Mouse (Mus musculus): ENCODE measurements at regions not wholly inside any gene's neighbourhood (a gene's known extent, or its start where the extent isn't known, plus 50 kb on each side); places are given as distances from the start of the nearest gene placed in this dataset.

DNA sequence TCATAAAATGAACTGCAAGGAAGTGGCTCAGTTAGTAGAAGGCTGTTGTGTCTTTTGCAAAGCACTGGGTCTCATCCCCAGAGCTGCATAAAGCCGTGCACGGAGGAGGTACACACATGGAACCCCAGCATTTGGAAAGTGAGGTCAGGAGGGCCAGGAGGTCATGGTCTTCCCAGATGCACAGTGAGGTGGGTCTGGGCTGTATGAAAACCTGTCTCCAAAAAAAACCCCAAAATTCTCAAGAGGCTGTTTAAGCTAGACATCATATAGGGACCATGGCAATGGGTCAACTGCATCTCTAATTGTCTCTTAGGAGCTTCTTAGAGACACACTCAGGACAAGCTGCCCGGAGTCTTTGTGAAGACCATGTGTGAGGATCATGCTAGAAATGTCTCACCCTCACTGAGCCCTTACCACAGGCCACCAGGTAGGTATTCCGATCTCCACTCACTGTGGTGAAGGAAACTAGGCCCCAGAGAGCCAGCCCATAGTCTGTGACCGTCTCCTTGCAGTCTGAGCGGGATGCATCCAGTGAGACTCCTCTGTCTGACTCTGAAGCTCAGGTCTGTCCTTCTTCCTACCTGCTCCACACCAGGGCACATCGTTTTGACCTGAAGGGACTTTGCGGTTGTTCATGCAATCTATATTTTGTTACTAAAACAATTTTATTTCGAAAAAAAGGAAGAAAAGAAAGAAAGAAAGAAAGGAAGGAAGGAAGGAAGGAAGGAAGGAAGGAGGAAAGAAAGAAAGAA, 60.6 kb upstream of the Cpsf6 start:
- TF ChIP-seq GATA4 (IDR thresholded peaks at IDR 0.05; ENCODE audit: insufficient replicate concordance, low read length): no peak

DNA sequence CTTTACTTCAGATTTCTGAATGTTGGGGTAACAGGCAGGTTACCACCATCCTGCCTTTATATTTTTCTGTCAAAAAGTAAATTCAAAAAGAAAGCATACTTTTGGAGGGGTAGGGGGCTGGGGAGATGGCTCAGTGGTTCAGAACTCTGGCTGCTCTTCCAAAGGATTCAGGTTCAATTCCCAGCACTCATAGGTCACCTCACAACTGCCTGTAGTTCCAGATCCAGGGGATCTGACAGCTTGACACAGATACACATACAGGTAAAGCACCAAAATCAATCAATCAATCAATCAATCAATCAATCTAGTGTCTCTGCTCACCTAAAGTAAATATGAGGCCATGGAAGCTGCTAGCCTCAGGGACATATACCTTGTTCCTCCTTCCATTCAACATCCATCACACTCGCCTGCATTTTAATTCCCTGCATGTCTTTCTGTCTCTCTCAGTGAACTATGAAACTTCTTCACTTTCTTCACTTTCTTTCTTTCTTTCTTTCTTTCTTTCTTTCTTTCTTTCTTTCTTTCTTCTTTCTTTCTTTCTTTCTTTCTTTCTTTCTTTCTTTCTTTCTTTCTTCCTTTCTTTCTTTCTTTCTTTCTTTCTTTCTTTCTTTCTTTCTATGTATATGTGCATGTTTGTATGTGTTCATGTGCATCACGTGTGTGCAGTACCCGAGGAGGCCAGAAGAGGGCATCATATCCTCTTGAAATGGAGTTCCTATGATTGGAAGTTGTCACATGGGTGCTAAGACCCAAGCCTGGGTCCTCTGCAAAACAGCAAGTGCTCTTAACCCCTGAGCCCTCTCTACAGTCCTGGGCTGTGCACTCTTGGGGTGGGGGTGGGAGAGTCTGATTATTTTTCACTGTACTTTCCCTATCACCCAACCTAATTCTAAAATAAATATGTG, 59.6 kb upstream of the Cpsf6 start:
- TF ChIP-seq GATA4 (IDR thresholded peaks at IDR 0.05; ENCODE audit: insufficient replicate concordance, low read length): no peak

DNA sequence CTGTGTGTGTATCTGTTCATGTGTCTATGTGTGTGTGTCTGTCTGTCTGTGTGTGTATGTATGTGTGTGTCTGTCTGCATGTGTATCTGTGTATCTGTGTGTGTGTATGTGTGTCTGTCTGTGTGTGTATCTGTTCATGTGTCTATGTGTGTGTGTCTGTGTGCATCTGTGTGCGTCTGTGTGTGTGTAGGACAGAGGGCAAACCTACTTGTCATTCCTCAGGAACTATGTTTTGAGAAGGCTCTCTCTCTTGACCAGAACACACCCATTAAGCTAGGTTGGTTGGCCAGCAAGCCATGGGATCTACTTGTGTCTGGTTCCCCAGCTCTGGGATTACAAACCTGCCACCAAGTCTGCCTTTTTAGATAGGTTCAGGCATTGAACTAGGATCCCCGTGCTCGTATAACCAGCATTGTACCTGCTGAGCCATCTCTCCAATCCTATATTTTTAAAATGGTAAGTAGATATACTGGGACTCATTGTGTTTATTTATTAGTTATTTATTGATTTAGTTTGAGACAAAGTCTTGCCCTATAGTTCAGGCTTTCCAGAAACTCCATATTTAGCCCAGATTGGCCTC, 58.9 kb upstream of the Cpsf6 start:
- TF ChIP-seq GATA4 (IDR thresholded peaks at IDR 0.05; ENCODE audit: insufficient replicate concordance, low read length): no peak

DNA sequence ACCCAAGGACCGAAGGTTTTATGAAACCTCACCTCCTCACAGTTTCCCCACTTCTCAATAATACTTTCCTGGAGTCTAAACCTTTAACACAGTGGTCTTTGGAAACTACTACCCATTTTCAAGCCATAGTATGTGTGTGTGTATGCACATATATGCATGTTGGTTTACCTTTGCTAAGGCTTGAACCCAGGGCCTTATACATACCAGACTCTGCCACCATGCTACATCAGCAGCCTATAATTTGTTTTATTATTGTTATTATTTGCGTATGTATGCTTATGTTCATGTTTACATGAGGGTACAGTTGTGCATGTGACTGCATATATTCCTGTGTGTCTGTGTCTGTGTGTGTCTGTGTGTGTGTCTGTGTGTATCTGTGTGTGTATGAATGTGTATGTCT, 58.2 kb upstream of the Cpsf6 start:
- TF ChIP-seq GATA4 (IDR thresholded peaks at IDR 0.05; ENCODE audit: insufficient replicate concordance, low read length): no peak

DNA sequence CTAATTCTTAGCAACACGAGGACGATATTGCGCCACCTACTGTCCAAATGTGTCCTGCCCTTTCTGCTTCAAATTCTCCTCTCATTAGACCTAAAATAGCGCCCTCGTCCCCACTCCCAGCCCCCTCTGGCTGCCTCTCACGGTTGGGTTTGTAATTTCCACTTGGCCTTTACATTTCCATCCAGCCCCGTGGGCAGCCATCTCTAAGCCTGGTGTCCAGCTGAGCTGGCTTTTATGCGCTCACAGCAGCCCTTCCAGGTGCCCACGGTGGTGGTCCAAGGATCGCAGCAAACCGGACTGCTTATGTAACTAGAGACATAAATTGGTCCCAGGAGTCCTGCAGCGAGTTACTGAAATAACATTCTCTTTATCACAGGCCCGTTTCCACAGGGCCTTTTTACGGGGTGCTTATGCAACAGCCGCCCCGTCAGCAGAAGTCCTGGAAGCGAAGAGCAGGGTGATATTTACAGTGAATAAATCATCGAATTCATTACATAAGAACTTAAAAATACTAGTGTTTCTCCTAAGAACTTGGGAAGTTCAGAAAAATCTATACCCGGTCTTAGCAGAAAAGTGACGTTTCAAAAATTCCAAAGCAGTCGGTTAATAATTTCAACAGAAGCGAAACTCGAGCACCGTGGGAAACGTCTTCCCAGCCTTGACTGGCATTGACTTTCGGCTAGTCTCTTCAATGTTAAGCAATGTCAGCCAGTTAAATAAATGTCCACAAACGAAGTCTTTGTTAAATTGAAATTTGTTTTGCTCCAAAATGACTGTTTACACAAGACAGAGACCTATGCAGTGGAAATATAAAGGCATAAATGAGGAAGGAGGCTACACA, 57.3 kb upstream of the Cpsf6 start:
- TF ChIP-seq GATA4 (IDR thresholded peaks at IDR 0.05; ENCODE audit: insufficient replicate concordance, low read length): no peak

DNA sequence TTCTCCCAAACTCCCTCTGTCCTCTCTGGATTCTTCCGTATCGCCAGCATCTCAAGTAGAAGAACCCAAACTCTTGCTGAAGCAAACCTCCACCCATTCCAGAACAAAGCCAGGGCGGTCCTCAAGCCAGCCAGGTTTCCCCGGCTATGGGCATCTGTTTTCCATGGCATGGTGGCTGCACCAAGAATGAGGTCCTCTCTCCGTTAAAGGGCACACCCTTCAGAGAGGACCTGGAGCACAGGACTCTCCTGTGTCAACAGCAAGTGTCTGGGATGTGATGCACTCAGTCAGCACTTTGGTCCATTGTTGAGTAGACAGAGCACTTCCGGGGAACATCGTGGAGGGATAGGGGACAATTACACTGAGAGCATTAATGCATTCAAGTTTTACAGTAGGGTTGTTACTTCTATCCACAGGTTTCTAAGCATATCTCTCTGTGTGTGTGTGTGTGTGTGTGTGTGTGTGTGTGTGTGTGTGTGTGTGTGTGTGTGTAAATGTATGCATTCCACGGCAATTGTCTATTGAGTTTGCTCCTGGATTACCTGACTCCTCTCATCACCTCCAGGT, 56.6 kb upstream of the Cpsf6 start:
- TF ChIP-seq GATA4 (IDR thresholded peaks at IDR 0.05; ENCODE audit: insufficient replicate concordance, low read length): no peak

DNA sequence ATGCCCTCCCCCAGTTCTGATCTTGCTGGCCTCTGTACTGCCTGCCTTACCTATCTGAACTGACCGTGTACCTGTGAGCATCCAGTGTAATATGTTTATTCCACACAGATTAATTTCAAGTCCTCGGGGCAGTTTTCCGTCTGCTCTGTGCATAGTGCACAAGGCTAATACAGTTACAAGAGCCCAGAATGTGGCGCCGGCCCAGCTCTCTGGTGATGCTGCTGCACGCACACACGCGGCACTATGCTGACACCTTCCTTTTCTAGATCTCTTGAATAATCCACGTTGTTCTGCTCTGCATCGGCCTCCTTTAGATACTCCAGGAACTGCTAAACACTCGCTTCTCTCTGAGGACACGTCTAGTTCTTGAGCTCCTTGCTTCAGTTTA, 55.9 kb upstream of the Cpsf6 start:
- TF ChIP-seq GATA4 (IDR thresholded peaks at IDR 0.05; ENCODE audit: insufficient replicate concordance, low read length): no peak

DNA sequence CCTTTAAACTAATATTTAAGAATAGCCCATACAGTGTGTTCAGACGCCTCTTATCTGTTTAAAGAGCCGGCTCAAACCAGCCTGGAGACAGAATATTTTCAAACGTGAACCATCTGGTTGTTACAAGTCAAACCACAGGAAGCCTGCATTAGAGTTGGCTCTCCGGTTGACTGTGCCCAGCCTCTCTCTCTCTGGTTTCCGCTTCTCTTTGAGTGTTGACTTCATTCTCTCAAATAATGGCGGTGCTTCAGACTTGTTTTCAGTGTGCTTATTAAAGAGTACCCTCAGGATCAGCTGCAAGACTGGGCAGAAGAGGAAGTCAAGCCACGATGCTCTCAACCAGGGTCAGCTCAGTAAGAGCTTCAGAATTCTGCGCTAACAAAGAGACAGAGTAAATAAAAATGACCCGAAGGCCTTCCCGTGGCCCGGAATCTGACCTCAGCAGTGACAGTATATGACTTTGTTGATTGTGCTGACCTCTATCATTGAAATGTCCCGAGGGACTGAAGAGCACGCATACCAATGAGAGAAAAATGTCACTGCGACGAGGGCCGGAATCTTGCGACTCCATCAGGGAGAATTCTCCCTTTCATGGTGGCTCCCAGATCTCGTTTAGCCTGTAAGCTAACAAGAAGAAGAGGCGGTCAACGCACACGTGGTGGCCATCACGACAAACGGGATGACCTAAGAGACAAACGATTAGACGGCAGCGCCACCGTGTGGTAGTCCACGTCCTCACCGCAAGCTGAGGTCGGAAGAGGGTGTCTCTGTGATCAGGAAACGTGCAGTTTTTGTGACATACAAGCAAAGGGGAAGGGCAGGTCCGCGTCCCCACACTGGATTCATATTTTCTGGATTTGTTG, 55.3 kb upstream of the Cpsf6 start:
- no peak for TF ChIP-seq GATA4 (IDR thresholded peaks at IDR 0.05; ENCODE audit: insufficient replicate concordance, low read length)

DNA sequence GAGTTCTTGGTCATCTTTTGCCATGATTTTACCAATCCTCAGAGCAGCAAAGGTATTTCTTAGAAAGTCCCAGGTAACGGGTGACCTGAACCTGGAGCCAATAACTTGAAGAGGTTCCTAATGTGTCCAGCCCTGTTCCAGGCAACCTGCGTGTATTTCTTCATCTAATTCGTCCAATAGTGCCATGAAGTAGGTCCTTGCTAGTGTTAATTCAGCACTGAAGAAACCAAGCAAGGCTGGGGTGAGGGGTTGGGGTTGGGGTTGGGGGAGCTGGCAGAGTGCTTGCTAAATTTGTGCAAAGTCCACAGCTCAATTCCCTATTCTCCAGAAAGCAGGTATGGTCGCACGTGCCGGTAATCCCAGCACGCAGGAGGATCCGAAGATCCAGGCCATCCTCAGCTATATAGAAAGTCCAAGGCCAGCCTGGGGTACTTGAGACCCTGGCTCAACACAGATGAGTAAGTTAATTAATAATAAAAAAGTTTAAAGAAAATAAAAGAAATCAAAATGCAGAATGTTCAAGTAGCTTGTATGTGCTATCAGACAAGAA, 54.6 kb upstream of the Cpsf6 start:
- no peak for TF ChIP-seq GATA4 (IDR thresholded peaks at IDR 0.05; ENCODE audit: insufficient replicate concordance, low read length)

DNA sequence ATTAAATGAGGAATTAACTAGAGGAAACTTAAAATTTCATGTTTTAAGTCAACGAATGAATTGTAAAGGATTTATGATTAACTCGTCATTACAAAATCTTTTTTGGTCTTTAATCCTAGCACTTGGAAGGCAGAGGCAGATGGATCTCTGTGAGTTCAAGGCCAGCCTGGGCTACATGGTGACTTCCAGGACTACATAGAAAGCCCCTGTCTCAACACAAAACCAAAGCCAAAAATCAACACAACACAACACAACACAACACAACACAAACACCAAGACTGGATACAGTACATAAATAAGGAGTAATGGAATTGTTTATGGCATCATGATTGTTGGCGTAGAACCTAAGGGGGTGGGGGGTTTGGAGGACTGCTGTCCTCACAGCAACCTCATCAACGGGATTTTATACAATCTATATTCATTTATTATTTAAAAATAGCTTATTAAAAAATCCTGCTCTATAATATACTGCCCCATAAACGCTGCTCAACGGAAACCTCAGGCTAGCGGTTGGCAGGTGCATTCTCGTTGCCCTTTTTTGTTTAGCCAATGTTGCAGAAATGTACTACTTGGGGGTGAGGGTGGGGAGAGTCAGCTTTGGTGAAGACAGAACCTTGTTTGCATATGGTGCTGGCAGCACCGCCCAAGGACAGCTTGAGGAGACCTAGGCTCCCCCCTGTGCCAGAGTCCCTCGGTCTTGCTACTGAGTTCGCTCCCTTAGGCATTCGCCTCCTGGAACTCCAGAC, 53.9 kb upstream of the Cpsf6 start:
- TF ChIP-seq GATA4 (IDR thresholded peaks at IDR 0.05; ENCODE audit: insufficient replicate concordance, low read length): no peak

DNA sequence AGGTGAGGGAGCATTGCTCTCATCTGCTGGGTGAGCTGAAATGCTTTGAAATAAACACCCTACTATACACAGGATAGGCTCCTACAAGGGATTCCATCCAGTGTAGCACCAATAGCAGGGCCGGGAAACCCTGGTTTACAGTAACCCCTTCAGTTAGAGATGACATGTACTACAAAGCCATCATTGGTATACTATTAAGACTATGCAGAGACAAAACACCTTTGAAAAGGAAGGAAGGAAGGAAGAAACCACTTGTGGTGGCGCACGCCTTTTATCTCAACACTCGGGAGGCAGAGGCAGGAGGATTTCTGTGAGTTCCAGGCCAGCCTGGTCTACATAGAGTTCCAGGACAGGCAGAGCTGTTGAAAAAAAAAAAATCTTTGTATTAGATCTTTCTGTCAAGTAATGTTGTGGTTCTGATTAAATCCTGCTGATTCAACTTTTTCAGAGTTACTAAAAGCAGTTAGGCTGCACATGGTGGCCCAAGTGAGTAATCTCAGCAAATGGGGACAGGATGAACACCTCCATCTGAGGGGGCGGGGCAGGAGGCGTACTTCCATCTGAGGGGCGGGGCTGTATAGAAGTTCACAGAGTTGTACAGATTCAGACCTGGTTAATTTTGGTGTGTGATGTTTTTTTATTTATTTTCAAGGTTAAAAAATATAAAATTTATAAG, 53.2 kb upstream of the Cpsf6 start:
- no peak for TF ChIP-seq GATA4 (IDR thresholded peaks at IDR 0.05; ENCODE audit: insufficient replicate concordance, low read length)

DNA sequence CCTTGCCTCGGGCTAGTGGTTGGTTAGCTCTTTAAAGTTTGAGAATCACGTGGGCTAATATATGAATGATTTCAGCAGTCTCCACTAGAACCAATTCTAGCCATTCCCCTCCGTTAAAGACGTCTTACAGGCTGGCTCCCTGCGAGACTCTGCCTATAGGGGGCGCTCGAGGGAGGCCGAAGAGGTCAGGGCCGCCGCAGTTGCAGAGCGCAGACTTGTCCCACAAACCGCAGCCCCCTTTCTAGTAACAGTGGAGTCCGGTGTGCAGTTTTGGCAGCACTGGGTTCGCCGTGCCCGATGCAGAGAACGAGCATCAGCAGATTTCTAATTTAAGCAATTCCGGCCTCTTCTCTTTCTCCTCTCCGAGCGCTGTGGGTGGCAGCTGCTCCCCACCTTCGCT, 52.6 kb upstream of the Cpsf6 start:
- TF ChIP-seq GATA4 (IDR thresholded peaks at IDR 0.05; ENCODE audit: insufficient replicate concordance, low read length): no peak

Measured in liver, adult (tissue).